ENCODE assay signal across 8 mouse cellular contexts in the genomic region with DNA sequence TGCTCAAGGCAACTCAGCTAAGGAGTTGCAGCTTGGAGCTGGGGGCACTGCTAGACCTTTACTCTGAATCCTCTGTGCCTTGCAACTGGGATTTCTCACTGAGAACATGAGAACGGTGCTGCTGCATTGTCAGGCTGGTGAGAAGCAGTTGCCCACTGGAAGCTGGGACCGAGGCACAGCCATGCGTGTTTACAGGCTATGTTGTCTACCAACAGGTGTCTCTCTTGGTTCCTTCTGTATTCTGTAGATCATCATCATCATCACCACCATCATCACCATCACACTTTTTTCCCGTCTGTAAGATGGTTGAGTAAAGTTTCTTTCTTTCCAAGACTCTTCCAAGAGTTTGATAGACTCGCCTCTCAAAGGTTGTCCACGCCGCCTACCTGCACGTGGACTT. TPM values are rescaled to one million over a fixed set of nuclear protein-coding genes. Genes with fewer than 3 reads are reported as not detected.
DNase-seq lines count a peak whose midpoint lies in the region; ATAC-seq and TF ChIP-seq lines count a peak whose summit lies in the region.

A gene (plus strand): TSS at position 301 of the 400 bp plus-strand sequence.

- no peak for TF ChIP-seq POLR2A in MEL (IDR thresholded peaks at IDR 0.05; ENCODE audit: control insufficient read depth in 1 of 2, insufficient read depth in 1 of 2, low read depth in 1 of 2, low read length in 2 of 2, poor library complexity in 1 of 2)

- DNase-seq in adrenal gland, adult 18-20 months (ENCODE audit: low spot score in 2 of 2) = no peak
- no peak for DNase-seq in adrenal gland, adult (ENCODE audit: inconsistent age in 2 of 2, low spot score in 1 of 2)
- DNase-seq in MEL (ENCODE audit: low read depth, low spot score) = no peak
- DNase-seq in gastrocnemius, adult 18-20 months (ENCODE audit: low spot score) = no peak
- no peak for DNase-seq in MN1 (ENCODE audit: low spot score)
- no peak for DNase-seq in retina, postnatal 1 day

- no peak for TF ChIP-seq EP300 in MEL (IDR thresholded peaks at IDR 0.05; ENCODE audit: low read depth in 1 of 2, low read length in 2 of 2)

- H3K79me2 ChIP-seq in MEL (ENCODE audit: control insufficient read depth, insufficient read depth, low read length, poor library complexity) = no peaks in the 10 kb centered on the region
- no peaks in the 10 kb centered on the region for H3K79me2 ChIP-seq in macrophage (ENCODE audit: inconsistent target)

- H3K9me3 ChIP-seq in MEL (replicated peaks; ENCODE audit: insufficient read depth, low read length) = no peaks in the 10 kb centered on the region
- H3K9me3 ChIP-seq in hindbrain, embryonic 16.5 days (ENCODE audit: control insufficient read depth, low read length) = no peaks in the 10 kb centered on the region

- no peak within 1 kb of the TSS for H3K4me2 ChIP-seq in hindbrain, embryonic 16.5 days (ENCODE audit: low read length)

- TF ChIP-seq CTCF in MEL (IDR thresholded peaks at IDR 0.05 in 2 of 3, conservative IDR thresholded peaks at IDR 0.05 in 1 of 3; ENCODE audit: control insufficient read depth in 1 of 3, insufficient read depth in 1 of 3, low read depth in 2 of 3, low read length in 3 of 3, poor library complexity in 1 of 3, severe bottlenecking in 1 of 3) = no peak

- H3K4me1 ChIP-seq in MEL (ENCODE audit: control insufficient read depth in 1 of 2, insufficient read depth in 2 of 2, low read length in 2 of 2) = no peaks in the 10 kb centered on the region
- no peaks in the 10 kb centered on the region for H3K4me1 ChIP-seq in hindbrain, embryonic 16.5 days (ENCODE audit: control insufficient read depth, insufficient read depth, low read depth, low read length)

- H3K9ac ChIP-seq in MEL (ENCODE audit: control insufficient read depth, low read depth, low read length, poor library complexity, severe bottlenecking) = no peak within 1 kb of the TSS
- no peak within 1 kb of the TSS for H3K9ac ChIP-seq in hindbrain, embryonic 16.5 days (ENCODE audit: low read depth, low read length)

- no peak for ATAC-seq in hindbrain, embryonic 16.5 days

- 96% methylated on average over 8 of the region's 8 CpGs for WGBS in hindbrain, embryonic 16.5 days
- 91% methylated on average over 8 of the region's 8 CpGs for WGBS in macrophage (ENCODE audit: missing documents)

- no peak for TF ChIP-seq RAD21 in MEL (IDR thresholded peaks at IDR 0.05; ENCODE audit: low read depth, low read length)

- H3K27ac ChIP-seq in MEL (ENCODE audit: control insufficient read depth, low read depth, low read length) (no peak within 1 kb of the TSS), macrophage (no peak within 1 kb of the TSS)
- H3K27ac ChIP-seq in hindbrain, embryonic 16.5 days (ENCODE audit: low read depth, low read length) = no peak within 1 kb of the TSS

- peaks cover 0 to 2% of the 10 kb centered on the region in 2 experiments; a peak in 1 of 4 replicates for H3K27me3 ChIP-seq in MEL (ENCODE audit: control insufficient read depth in 1 of 2, insufficient read depth in 2 of 2, low read length in 2 of 2)
- H3K27me3 ChIP-seq in hindbrain, embryonic 16.5 days (replicated peaks; ENCODE audit: control insufficient read depth, insufficient read depth, low read length) = no peaks in the 10 kb centered on the region

- H3K36me3 ChIP-seq in MEL (ENCODE audit: control insufficient read depth in 1 of 2, insufficient read depth in 2 of 2, low read length in 2 of 2) (no peaks in the 10 kb centered on the region), macrophage (ENCODE audit: inconsistent target) (no peaks in the 10 kb centered on the region)
- H3K36me3 ChIP-seq in hindbrain, embryonic 16.5 days (ENCODE audit: control insufficient read depth, insufficient read depth, low read length) = no peaks in the 10 kb centered on the region

- H3K4me3 ChIP-seq in MEL (ENCODE audit: control insufficient read depth in 1 of 2, insufficient read depth in 1 of 2, low read depth in 2 of 2, low read length in 2 of 2) (no peak within 1 kb of the TSS), macrophage (ENCODE audit: inconsistent target) (no peak within 1 kb of the TSS)
- H3K4me3 ChIP-seq in hindbrain, embryonic 16.5 days (ENCODE audit: low read length) = no peak within 1 kb of the TSS

TF ChIP-seq in MEL, 35 proteins besides CTCF, POLR2A, EP300 and RAD21:
- TF ChIP-seq TAL1 (IDR thresholded peaks at IDR 0.05; ENCODE audit: low read length) (no peak), SMC3 (IDR thresholded peaks at IDR 0.05; ENCODE audit: low read depth, low read length) (no peak), KAT2A (conservative IDR thresholded peaks at IDR 0.05; ENCODE audit: low read depth, low read length) (no peak), POLR2AphosphoS2 (IDR thresholded peaks at IDR 0.05; ENCODE audit: low read length) (no peak), ZMIZ1 (IDR thresholded peaks at IDR 0.05; ENCODE audit: low read depth, low read length) (no peak), ETS1 (IDR thresholded peaks at IDR 0.05; ENCODE audit: low read depth, low read length) (no peak), USF1 (IDR thresholded peaks at IDR 0.05; ENCODE audit: low read depth, low read length) (no peak), USF2 (IDR thresholded peaks at IDR 0.05; ENCODE audit: borderline replicate concordance in 1 of 2, insufficient read depth in 1 of 2, low read depth in 1 of 2, low read length in 2 of 2) (no peak), MAZ (IDR thresholded peaks at IDR 0.05; ENCODE audit: low read depth, low read length) (no peak), MYB (IDR thresholded peaks at IDR 0.05; ENCODE audit: low read depth, low read length) (no peak), MAX (IDR thresholded peaks at IDR 0.05; ENCODE audit: low read length) (no peak), BHLHE40 (IDR thresholded peaks at IDR 0.05; ENCODE audit: borderline replicate concordance, low read depth, low read length) (no peak), POLR2AphosphoS5 (IDR thresholded peaks at IDR 0.05; ENCODE audit: borderline replicate concordance, low read depth, low read length) (no peak), GABPA (IDR thresholded peaks at IDR 0.05; ENCODE audit: low read depth, low read length) (no peak), MAFK (IDR thresholded peaks at IDR 0.05; ENCODE audit: borderline replicate concordance, low read depth, low read length) (no peak), HCFC1 (IDR thresholded peaks at IDR 0.05; ENCODE audit: low read depth, low read length) (no peak), NRF1 (IDR thresholded peaks at IDR 0.05; ENCODE audit: insufficient read depth, low read depth, low read length, poor library complexity, severe bottlenecking) (no peak), ZKSCAN1 (IDR thresholded peaks at IDR 0.05; ENCODE audit: low read depth, low read length) (no peak), CHD2 (IDR thresholded peaks at IDR 0.05; ENCODE audit: low read length) (no peak)

RNA-seq across cellular contexts. Expression of the gene that starts here (rescaled TPM):
- 100 to 1,000 TPM; 131 to 132 TPM for total RNA-seq in adrenal gland, adult 18-20 months (2021)
- 16.4 and 18.1 TPM in 2 replicates for total RNA-seq in MEL (2012; rRNA removed)
- polyA plus RNA-seq in MEL (2012; ENCODE audit: insufficient read depth in 1 of 2, insufficient read length in 2 of 2, low read depth in 1 of 2, low replicate concordance in 2 of 2, missing spikeins in 1 of 2) (10 to 100 TPM in 1 of 2 experiments, not detected in 1; 34.6 TPM), macrophage (2018) (21.6 to 39.7 TPM (median 24.0 TPM) in 3 replicates)
- total RNA-seq in gastrocnemius, adult 18-20 months (2021) = 100 to 1,000 TPM; 223 to 247 TPM
- polyA plus RNA-seq in hindbrain, embryonic 16.5 days (2015; fragmentation: Nextera tagmentation; extraction: Ambion mirVana) = 419 and 449 TPM in 2 replicates
- total RNA-seq in macrophage (2018; cell fraction: chromatin; rRNA removed) = 10 to 100 TPM in 24 of 26 experiments, 1 to 10 TPM in 2; 6.8 to 44.1 (median 21.2) TPM
- total RNA-seq in macrophage (2018; cell fraction: cytosol; rRNA removed) = 10 to 100 TPM; 16.3 to 37.8 (median 26.7) TPM
- 10 to 100 TPM; 10.8 to 33.8 (median 18.9) TPM for total RNA-seq in macrophage (2018; cell fraction: nucleus; rRNA removed)
